Mouse (Mus musculus): ENCODE results near the gene Nudt21. TPM values are rescaled to one million over a fixed set of nuclear protein-coding genes. Genes with fewer than 3 reads are reported as not detected.

Gene Nudt21
- polyA plus RNA-seq, 1 experiment, result not detected

GRCm38 (mm10) chr8:93976446-93977211 lies 60.2 kb downstream of the Nudt21 start:
- no peak overlapping the region for H3K27ac ChIP-seq (ENCODE audit: insufficient read depth, low read depth, low read length)
- TF ChIP-seq CTCF (IDR thresholded peaks at IDR 0.05; ENCODE audit: insufficient read depth, low read depth, low read length) (no peak), POLR2A (IDR thresholded peaks at IDR 0.05; ENCODE audit: insufficient read depth, low read depth, low read length) (no peak)
- 94% methylated on average over 6 of the region's 6 CpGs for WGBS
- no peak overlapping the region for H3K4me3 ChIP-seq (ENCODE audit: insufficient read depth, low read depth, low read length)
- peaks cover 11% of the 10 kb centered on the region for H3K4me1 ChIP-seq (ENCODE audit: control insufficient read depth, insufficient read depth, low read length)

- 88% methylated on average over 2 of the region's 2 CpGs for whole genome bisulfite sequencing
- H3K4me1 ChIP-seq (ENCODE audit: control insufficient read depth, insufficient read depth, low read length), result peaks cover 6% of the 10 kb centered on the region
- TF ChIP-seq POLR2A (IDR thresholded peaks at IDR 0.05; ENCODE audit: insufficient read depth, low read depth, low read length) (no peak), CTCF (IDR thresholded peaks at IDR 0.05; ENCODE audit: insufficient read depth, low read depth, low read length) (no peak)
- H3K27ac ChIP-seq (ENCODE audit: insufficient read depth, low read depth, low read length), result no peak overlapping the region
- H3K4me3 ChIP-seq (ENCODE audit: insufficient read depth, low read depth, low read length), result no peak overlapping the region
Observed at GRCm38 (mm10) chr8:93975358-93975757, 61.5 kb downstream of the Nudt21 start.

GRCm38 (mm10) chr8:93974602-93975186 lies 62.1 kb downstream of the Nudt21 start:
- Histone ChIP-seq H3K4me1 (ENCODE audit: control insufficient read depth, insufficient read depth, low read length) (peaks cover 6% of the 10 kb centered on the region), H3K4me3 (ENCODE audit: insufficient read depth, low read depth, low read length) (no peak overlapping the region), H3K27ac (ENCODE audit: insufficient read depth, low read depth, low read length) (no peak overlapping the region)
- no peak for TF ChIP-seq CTCF (IDR thresholded peaks at IDR 0.05; ENCODE audit: insufficient read depth, low read depth, low read length)
- TF ChIP-seq POLR2A (IDR thresholded peaks at IDR 0.05; ENCODE audit: insufficient read depth, low read depth, low read length), result no peak
- WGBS, result 83% methylated on average over 11 of the region's 11 CpGs

- WGBS, result 87% methylated on average over 13 of the region's 13 CpGs
- Histone ChIP-seq H3K4me3 (ENCODE audit: insufficient read depth, low read depth, low read length) (no peak overlapping the region), H3K4me1 (ENCODE audit: control insufficient read depth, insufficient read depth, low read length) (peaks cover 6% of the 10 kb centered on the region), H3K27ac (ENCODE audit: insufficient read depth, low read depth, low read length) (no peak overlapping the region)
- TF ChIP-seq POLR2A (IDR thresholded peaks at IDR 0.05; ENCODE audit: insufficient read depth, low read depth, low read length) (no peak), CTCF (IDR thresholded peaks at IDR 0.05; ENCODE audit: insufficient read depth, low read depth, low read length) (no peak)
Observed at GRCm38 (mm10) chr8:93973831-93974375, 62.9 kb downstream of the Nudt21 start.

GRCm38 (mm10) chr8:93972971-93973734 lies 63.7 kb downstream of the Nudt21 start:
- peaks cover 6% of the 10 kb centered on the region for H3K4me1 ChIP-seq (ENCODE audit: control insufficient read depth, insufficient read depth, low read length)
- WGBS, result 69% methylated on average over 14 of the region's 14 CpGs
- no peak overlapping the region for H3K27ac ChIP-seq (ENCODE audit: insufficient read depth, low read depth, low read length)
- TF ChIP-seq POLR2A (IDR thresholded peaks at IDR 0.05; ENCODE audit: insufficient read depth, low read depth, low read length), result no peak
- no peak for TF ChIP-seq CTCF (IDR thresholded peaks at IDR 0.05; ENCODE audit: insufficient read depth, low read depth, low read length)
- no peak overlapping the region for H3K4me3 ChIP-seq (ENCODE audit: insufficient read depth, low read depth, low read length)

GRCm38 (mm10) chr8:93972211-93972610 lies 64.6 kb downstream of the Nudt21 start:
- no peak for TF ChIP-seq CTCF (IDR thresholded peaks at IDR 0.05; ENCODE audit: insufficient read depth, low read depth, low read length)
- no peak for TF ChIP-seq POLR2A (IDR thresholded peaks at IDR 0.05; ENCODE audit: insufficient read depth, low read depth, low read length)
- Histone ChIP-seq H3K4me1 (ENCODE audit: control insufficient read depth, insufficient read depth, low read length) (peaks cover 6% of the 10 kb centered on the region), H3K4me3 (ENCODE audit: insufficient read depth, low read depth, low read length) (no peak overlapping the region), H3K27ac (ENCODE audit: insufficient read depth, low read depth, low read length) (no peak overlapping the region)
- 79% methylated on average over 5 of the region's 5 CpGs for WGBS

- Histone ChIP-seq H3K27ac (ENCODE audit: insufficient read depth, low read depth, low read length) (no peak overlapping the region), H3K4me3 (ENCODE audit: insufficient read depth, low read depth, low read length) (no peak overlapping the region), H3K4me1 (ENCODE audit: control insufficient read depth, insufficient read depth, low read length) (peaks cover 6% of the 10 kb centered on the region)
- TF ChIP-seq POLR2A (IDR thresholded peaks at IDR 0.05; ENCODE audit: insufficient read depth, low read depth, low read length), result no peak
- no peak for TF ChIP-seq CTCF (IDR thresholded peaks at IDR 0.05; ENCODE audit: insufficient read depth, low read depth, low read length)
- WGBS, result 81% methylated on average over 10 of the region's 10 CpGs
Observed at GRCm38 (mm10) chr8:93971451-93971850, 65.4 kb downstream of the Nudt21 start.

GRCm38 (mm10) chr8:93969626-93970340 lies 67.0 kb downstream of the Nudt21 start:
- WGBS, result 77% methylated on average over 7 of the region's 7 CpGs
- TF ChIP-seq CTCF (IDR thresholded peaks at IDR 0.05; ENCODE audit: insufficient read depth, low read depth, low read length), result no peak
- TF ChIP-seq POLR2A (IDR thresholded peaks at IDR 0.05; ENCODE audit: insufficient read depth, low read depth, low read length), result no peak

More at GRCm38 (mm10) chr8:93969626-93970340, 67.0 kb downstream of the Nudt21 start:
- H3K4me3 ChIP-seq (ENCODE audit: insufficient read depth, low read depth, low read length), result no peak overlapping the region
- H3K27ac ChIP-seq (ENCODE audit: insufficient read depth, low read depth, low read length), result no peak overlapping the region
- peaks cover 6% of the 10 kb centered on the region for H3K4me1 ChIP-seq (ENCODE audit: control insufficient read depth, insufficient read depth, low read length)

Data from olfactory bulb, adult 2 months (tissue).